Mouse (Mus musculus) splenic B cell, adult 2 months (primary cell): ENCODE results near the gene Ugt1a8.

Experiments
- DNase-seq: peaks from one replicate; pipeline ENCODE4 v3.0.0-alpha.2; 2011; ENCODE audit warnings: low read depth, low spot score
- H3K27me3 ChIP-seq: 2 replicates; pipeline ENCODE4 v1.6.1; 2012; ENCODE audit warnings: mild to moderate bottlenecking, low read length, moderate library complexity, mixed read lengths; ENCODE audit not compliant: control insufficient read depth, poor library complexity, insufficient read depth, severe bottlenecking
- H3K36me3 ChIP-seq: 2 replicates; pipeline ENCODE4 v1.6.1; 2012; ENCODE audit warnings: mild to moderate bottlenecking, low read length, moderate library complexity, mixed read lengths; ENCODE audit not compliant: control insufficient read depth, poor library complexity, insufficient read depth, severe bottlenecking

Ugt1a8 gene

DNA sequence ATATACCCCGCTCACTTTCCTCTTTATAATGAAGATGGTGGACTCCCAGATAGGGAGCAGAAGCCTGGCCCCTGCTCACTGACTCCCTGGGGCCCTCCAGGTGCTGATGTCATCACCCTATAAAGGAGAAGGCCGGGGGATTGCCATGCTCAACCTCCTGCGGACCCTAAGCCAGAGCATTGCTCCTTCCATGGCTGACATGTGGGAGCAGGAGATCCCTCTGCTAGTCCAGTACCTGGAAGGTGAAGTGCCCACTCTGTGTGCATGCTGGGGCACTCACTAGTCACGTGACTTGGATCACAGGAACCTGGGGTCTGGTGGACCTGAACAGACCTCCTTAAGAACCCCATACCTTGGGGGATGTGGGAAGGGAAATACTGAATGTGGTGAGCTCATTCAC is 153.0 kb downstream of the Ugt1a8 start:
- no peaks in the 10 kb centered on the region for H3K27me3 ChIP-seq
- DNase-seq = no peak
- no peaks in the 10 kb centered on the region for H3K36me3 ChIP-seq

DNA sequence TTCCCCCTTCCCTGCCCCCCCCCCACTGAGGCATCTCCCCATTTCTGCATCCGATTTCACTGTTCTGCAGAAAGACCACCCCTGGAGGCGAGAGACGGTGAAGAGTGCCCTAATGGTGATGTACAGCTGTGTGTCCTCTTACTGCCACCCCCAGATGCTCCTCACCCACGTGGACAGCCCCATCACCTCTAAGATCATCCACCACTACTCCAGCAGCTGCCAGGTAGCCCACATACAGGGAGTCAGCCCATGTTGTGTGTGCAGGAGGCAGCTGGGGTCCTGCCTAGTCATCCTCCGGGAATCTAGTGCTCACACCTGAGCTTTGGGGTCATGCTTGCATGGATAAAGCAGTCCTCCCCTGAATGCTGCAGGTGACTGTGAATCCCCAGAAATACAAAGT is 156.2 kb downstream of the Ugt1a8 start:
- Histone ChIP-seq H3K27me3 (no peaks in the 10 kb centered on the region), H3K36me3 (no peaks in the 10 kb centered on the region)
- no peak for DNase-seq

DNA sequence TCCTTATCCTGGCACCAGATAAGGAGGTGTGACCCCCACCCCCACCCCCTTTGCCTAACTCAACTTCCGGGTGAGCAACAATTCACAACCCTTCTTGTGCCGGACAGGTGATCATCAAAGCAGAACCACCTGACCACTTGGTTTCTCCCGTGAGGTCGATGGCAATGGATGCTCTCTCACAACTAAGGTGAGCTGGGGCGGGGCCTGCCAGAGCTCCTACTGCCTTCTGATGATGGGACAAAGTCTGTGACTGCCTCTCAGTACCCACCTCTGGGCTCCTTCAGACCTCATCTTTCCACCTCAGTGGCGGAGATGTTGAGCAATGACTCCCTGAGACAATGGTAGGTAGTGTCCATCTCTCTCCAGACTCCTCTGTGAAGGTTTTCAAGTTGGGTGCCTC is 158.3 kb downstream of the Ugt1a8 start:
- no peak for DNase-seq
- Histone ChIP-seq H3K36me3 (no peaks in the 10 kb centered on the region), H3K27me3 (no peaks in the 10 kb centered on the region)

DNA sequence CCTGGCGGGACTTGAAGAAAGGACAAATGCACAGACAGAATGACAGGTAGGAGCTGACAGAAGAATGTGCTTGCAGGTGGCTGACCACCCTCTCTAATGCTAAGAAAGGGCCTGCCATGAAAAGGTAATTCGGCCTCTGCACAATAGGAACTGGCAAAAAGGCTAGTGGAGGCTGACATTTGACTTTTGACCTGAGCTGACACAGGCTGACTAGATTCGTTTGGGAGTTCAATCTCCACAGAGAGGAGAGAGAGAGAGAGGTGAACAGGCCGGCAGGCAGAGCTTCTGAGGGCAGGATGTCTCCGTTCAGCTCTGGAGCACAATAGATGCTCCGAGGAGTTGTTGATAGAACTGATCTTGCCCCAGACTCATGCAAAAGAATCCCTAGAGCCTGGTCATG is 158.8 kb downstream of the Ugt1a8 start:
- no peak for DNase-seq
- Histone ChIP-seq H3K36me3 (no peaks in the 10 kb centered on the region), H3K27me3 (no peaks in the 10 kb centered on the region)

DNA sequence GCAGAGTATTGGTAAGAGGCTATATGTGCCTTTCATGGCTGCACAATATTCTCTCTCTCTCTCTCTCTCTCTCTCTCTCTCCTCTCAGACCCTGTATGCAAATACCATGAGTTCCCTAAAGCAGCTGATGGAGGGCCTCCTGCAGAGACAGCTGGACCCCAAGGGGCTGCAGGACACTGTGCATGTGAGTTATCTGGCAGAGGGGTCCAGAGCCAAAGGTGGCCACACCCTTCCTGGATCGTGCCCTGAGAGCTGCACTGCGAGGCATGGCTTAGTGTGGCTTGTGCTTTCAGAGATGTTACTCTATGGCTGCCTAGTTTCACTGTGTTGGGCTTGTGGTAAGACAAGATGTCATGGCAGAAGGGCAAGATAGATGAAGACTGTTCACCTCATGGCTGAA is 160.0 kb downstream of the Ugt1a8 start:
- Histone ChIP-seq H3K36me3 (no peaks in the 10 kb centered on the region), H3K27me3 (no peaks in the 10 kb centered on the region)
- DNase-seq = no peak

DNA sequence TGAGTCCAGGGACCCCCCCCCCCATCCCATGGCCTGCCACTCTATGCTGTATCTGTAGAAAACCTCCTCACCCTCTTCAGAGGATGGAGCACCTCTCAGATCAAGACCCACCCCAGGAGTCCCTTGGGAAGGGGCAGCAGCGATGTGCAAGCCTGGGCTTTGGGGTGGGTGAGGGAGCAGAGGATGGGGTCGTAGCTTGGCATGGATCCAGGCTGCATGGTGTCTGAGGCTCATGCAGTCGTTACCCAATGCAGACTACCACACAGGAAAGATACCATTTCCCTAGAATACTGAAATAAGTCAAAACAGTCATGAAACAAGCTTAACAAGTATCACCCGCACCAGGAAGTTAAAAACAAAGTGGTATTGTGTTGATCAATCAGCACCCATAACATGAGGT is 161.0 kb downstream of the Ugt1a8 start:
- Histone ChIP-seq H3K27me3 (no peaks in the 10 kb centered on the region), H3K36me3 (no peaks in the 10 kb centered on the region)
- DNase-seq = no peak

DNA sequence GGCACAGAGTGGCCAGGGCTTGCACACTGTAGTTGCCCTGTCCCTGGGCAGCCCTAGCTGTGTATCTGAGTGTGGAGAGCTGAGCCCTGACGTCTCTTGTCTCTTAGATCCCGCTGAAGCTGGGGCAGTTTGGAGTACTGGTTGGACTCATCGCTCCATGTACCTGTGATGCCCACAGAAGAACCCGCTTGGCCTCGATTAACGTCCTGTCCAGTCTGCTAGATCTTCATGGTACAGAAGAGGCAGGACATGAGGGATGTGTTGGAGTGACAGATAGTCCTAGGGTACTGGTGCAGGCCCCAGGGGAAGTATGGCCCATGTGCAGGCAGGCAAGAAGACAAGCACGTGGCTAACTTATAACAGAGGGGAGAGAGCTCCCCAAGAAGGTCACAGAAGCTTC is 162.0 kb downstream of the Ugt1a8 start:
- H3K27me3 ChIP-seq = no peaks in the 10 kb centered on the region
- no peaks in the 10 kb centered on the region for H3K36me3 ChIP-seq
- DNase-seq = no peak

DNA sequence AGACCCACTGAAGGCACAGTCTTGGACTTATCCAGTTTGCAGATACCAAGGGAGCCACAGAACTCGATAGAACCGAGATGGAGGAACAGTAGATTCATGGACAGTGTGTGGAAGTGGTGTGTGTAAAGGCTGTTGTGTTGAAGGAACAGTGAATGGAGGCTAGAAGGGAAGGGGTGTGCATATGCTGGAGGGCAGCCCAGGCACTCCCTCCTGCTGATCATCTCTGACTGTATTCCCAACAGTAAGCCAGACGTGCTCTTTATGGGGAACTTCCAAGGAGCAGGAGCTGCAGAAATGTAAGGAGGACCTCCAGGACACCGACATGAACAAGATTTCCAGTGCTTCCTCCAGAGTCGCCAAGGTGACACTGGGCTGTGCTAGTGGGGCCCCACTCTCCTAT is 162.4 kb downstream of the Ugt1a8 start:
- DNase-seq = no peak
- no peaks in the 10 kb centered on the region for H3K36me3 ChIP-seq
- no peaks in the 10 kb centered on the region for H3K27me3 ChIP-seq

DNA sequence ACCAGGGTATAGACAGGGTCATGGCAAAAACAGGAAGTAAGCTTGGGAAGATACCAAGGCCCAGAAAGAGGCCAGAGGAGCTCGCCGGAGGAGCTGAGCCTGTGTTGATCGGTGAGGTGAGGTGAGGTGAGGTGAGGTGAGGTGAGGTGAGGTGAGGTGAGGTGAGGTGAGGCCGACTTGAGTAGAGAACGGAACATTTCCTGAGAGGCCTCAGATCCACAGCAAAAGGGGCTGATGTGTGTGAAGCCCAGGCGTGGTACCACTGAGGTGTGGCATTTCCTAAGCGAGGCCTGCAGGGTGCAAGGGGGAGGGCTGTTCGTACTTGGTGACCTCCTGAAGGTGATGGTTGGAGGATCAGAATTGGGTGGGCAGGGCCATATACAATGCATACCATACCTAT is 165.5 kb downstream of the Ugt1a8 start:
- no peaks in the 10 kb centered on the region for H3K27me3 ChIP-seq
- no peaks in the 10 kb centered on the region for H3K36me3 ChIP-seq
- peak; percentile 59 for DNase-seq

DNA sequence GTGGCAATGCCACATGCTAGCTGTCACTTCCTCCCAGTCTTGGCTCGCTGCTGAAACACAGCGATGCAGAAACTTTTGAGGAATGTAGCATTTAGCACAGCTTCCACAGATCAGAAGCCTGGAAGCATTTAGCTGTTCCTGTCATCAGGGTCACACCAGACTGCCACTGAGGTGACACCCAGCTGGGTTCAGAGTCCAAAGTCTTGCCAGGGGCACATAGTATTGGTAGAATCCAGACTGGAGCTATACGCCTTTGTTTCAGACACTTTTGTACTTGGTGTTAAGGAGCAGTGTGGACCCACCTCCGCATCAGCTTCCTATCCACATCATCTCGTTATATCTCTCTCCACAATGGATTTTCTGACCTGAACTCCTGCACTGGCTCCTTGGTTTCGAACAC is 165.9 kb downstream of the Ugt1a8 start:
- no peak for DNase-seq
- Histone ChIP-seq H3K27me3 (no peaks in the 10 kb centered on the region), H3K36me3 (no peaks in the 10 kb centered on the region)

DNA sequence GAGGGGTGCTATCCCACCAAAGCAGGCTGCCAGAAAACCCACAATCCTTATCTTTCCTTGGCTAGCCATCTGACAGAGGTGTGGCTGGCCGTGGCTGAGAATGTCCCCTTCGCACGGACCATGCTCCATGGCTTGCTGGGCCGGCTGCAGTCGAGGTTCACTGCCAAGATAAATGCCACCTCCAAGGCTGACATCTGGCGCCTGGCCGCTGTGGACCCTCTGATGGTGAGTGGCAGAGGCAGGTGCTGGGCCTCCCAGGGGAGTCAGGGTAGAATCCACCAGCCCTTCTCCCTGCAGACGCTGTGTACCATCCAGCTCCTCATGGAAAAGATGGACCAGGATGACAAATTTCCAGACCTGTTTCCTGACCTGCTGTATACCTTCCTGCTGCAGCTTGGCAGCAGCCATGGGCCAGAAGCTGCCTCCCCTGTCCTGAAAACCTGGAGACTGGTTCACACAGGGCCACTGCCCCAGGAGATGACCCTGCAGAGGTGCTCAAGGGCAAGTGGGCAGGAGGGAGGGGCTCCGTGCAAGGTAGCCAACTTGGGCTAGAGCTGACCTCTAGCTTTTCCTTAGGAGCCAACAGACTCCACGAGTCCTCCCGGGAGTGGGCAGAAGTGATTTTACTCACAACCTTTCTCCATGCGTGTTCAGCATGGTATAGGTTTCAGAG is 167.3 kb downstream of the Ugt1a8 start:
- H3K27me3 ChIP-seq = no peaks in the 10 kb centered on the region
- no peaks in the 10 kb centered on the region for H3K36me3 ChIP-seq
- no peak for DNase-seq

DNA sequence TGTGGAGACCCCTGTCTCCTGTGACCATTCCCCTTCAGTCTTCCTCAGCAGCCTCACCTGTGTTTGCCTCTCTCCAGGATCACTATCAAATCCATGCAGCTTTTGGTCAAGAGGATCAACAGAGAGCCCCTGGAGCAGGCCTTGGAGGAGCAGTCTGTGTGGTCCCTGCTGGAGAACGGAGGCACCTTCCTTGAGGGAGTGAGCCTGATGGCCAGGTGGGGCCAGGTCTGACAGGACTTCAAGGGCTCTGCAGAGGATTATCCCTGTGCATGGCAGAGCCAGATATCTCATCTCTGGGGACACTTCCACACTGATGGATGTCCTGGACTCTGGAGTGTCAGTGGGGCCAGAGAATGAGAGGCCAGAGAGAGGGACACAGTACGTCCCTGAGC is 167.8 kb downstream of the Ugt1a8 start:
- H3K27me3 ChIP-seq = no peaks in the 10 kb centered on the region
- H3K36me3 ChIP-seq = no peaks in the 10 kb centered on the region
- DNase-seq = no peak

DNA sequence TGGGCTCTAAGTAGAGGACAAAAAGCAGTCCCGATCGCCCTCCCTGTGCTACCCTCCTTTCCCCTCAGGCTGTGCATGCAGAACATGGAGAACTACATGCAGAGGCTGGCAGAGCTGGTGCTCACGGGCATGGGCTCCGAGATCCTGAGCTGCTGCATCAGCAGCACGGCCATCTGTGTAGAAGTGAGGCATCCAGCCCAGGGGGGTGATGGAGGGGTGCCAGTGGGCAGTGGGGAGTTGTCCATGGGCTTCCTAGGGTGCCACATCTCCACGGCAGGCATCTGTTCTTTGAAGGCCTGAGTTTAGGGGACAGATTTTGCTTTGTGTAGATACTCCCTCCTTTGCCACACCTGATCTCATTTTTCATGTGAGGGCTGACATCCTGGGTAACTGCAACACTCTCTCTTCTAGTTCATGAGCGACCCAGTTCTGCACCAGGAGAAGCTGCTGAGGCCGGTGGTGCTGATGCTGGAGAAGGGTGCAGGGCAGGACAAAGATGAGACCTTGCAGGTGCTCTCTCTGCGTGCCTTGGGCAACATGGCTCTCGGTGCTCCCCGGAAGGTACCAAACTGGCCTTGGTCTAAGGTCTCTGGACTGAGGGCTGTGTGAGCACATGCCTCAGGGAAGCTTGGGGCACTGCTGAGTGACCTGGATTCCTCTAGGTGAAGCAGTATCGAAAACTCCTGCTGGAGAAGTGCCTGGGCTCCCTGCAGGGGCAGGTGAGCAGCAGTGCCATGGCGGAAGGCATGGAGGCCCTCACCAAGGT is 168.6 kb downstream of the Ugt1a8 start:
- no peaks in the 10 kb centered on the region for H3K36me3 ChIP-seq

DNA sequence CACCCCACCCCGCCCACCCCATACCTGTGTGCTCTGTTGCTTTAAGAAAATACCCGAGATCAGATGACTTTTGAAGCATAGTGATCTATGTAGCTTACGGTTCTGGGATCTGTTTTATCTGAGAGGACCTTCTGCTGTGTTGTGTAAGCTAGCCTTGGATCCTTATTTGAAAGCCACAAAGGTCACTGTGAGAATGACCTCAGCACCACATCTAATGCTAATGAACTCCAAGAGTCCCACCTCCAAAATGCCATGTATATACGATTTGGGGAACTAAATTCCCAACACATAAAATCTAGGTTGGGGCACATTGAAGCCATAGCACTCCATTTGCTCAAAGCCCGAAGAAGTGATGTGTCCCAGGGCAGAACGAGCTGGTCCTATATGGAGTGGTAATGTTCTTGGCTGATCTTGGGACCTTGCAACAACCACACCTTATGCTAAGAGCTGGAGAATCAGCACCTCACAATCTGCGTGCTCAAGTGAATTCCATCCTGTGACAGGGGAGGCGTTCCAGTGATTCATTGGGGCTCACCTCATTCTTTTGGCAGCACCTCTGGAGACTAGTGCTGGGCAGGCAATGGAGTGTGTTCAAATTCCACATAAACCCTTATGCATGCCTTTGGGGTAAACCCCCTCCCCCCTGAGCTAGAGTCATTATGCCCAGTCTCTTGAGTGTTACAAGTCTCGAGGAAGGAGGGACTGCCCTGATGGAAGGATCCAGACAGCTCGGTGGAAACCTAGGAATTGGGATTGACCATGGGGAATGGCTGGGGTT is 169.5 kb downstream of the Ugt1a8 start:
- H3K27me3 ChIP-seq = no peaks in the 10 kb centered on the region
- H3K36me3 ChIP-seq = no peaks in the 10 kb centered on the region
- no peak for DNase-seq

More for the DNA sequence above, 168.6 kb downstream of the Ugt1a8 start:
- H3K27me3 ChIP-seq = no peaks in the 10 kb centered on the region
- no peak for DNase-seq

DNA sequence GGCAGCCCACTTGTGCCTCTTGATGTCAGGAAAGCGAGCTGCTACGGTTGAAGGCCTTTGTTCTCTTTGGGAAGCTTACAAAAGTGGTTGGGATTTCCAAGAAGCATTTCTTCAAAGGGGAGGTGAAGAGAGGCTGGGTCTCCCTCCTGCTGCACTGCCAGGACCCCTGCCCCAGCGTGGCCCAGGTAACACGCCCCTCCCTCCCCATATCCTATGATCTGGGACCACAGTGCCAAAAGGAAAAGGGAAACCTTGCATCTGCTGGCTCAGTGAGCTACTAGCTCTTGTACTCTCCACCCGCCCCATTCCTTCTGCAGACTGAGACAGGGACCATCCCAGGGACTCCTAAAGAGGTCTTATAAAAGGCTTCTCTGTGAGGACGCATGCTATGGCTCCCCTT is 170.1 kb downstream of the Ugt1a8 start:
- no peak for DNase-seq
- H3K27me3 ChIP-seq = no peaks in the 10 kb centered on the region
- no peaks in the 10 kb centered on the region for H3K36me3 ChIP-seq
